Mouse (Mus musculus): ENCODE measurements around the gene Rab22a.

GRCm38 (mm10) chr2:173666876-173667275, 7.3 kb downstream of the Rab22a start:
- TF ChIP-seq GATA1 (IDR thresholded peaks at IDR 0.05; ENCODE audit: borderline replicate concordance, low read length) (no peak), CTCF (IDR thresholded peaks at IDR 0.05; ENCODE audit: low read depth, low read length) (no peak)
